Mouse (Mus musculus): ENCODE measurements around the gene Uqcc3. TPM values are rescaled to one million over a fixed set of nuclear protein-coding genes. Genes with fewer than 3 reads are reported as not detected.
"Not testable (repeated sequence)": the region's sequence is repeated elsewhere in the genome, so short reads cannot be mapped to it uniquely, and the experiment has no call there.

The Uqcc3 gene
- polyA plus RNA-seq, 1 experiment = 14.4 TPM

- no peak overlapping the region for H3K27ac ChIP-seq (ENCODE audit: insufficient read depth, low read length)
- peaks cover 35% of the 10 kb centered on the region for H3K36me3 ChIP-seq (ENCODE audit: control insufficient read depth, insufficient read depth, low read length, poor library complexity, severe bottlenecking)
- no peak overlapping the region for H3K9ac ChIP-seq (ENCODE audit: low read depth, poor library complexity, severe bottlenecking)
- H3K27me3 ChIP-seq (ENCODE audit: control insufficient read depth, insufficient read depth, low read length, poor library complexity, severe bottlenecking) = no peaks in the 10 kb centered on the region
- no peaks in the 10 kb centered on the region for H3K4me1 ChIP-seq (ENCODE audit: control insufficient read depth, insufficient read depth, low read length)
- H3K4me3 ChIP-seq (ENCODE audit: low read depth, low read length) = no peak overlapping the region
- H3K9me3 ChIP-seq (replicated peaks; ENCODE audit: control insufficient read depth, insufficient read depth, low read length, poor library complexity, severe bottlenecking) = no peaks in the 10 kb centered on the region
- TF ChIP-seq EP300 (IDR thresholded peaks at IDR 0.05; ENCODE audit: insufficient read depth, low read depth, low read length) = no peak
- no peak for TF ChIP-seq POLR2A (IDR thresholded peaks at IDR 0.05; ENCODE audit: insufficient read depth, low read length)
These were observed 5.7 kb downstream of the Uqcc3 start for GRCm38 (mm10) chr19:8875031-8875430.

- peak overlapping the region; percentile 91 for H3K9ac ChIP-seq (ENCODE audit: low read depth, poor library complexity, severe bottlenecking)
- H3K4me3 ChIP-seq (ENCODE audit: low read depth, low read length) = peak overlapping the region; percentile 89
- H3K9me3 ChIP-seq (replicated peaks; ENCODE audit: control insufficient read depth, insufficient read depth, low read length, poor library complexity, severe bottlenecking) = no peaks in the 10 kb centered on the region
- peak overlapping the region; percentile 32 for H3K27ac ChIP-seq (ENCODE audit: insufficient read depth, low read length)
- H3K27me3 ChIP-seq (ENCODE audit: control insufficient read depth, insufficient read depth, low read length, poor library complexity, severe bottlenecking) = no peaks in the 10 kb centered on the region
- peaks cover 33% of the 10 kb centered on the region for H3K36me3 ChIP-seq (ENCODE audit: control insufficient read depth, insufficient read depth, low read length, poor library complexity, severe bottlenecking)
- H3K4me1 ChIP-seq (ENCODE audit: control insufficient read depth, insufficient read depth, low read length) = no peaks in the 10 kb centered on the region
- TF ChIP-seq EP300 (IDR thresholded peaks at IDR 0.05; ENCODE audit: insufficient read depth, low read depth, low read length) = no peak
- TF ChIP-seq CTCF (IDR thresholded peaks at IDR 0.05; ENCODE audit: low read depth, low read length) = no peak
- no peak for TF ChIP-seq POLR2A (IDR thresholded peaks at IDR 0.05; ENCODE audit: insufficient read depth, low read length)
These were observed 8.4 kb downstream of the Uqcc3 start for GRCm38 (mm10) chr19:8872266-8872840.

- peak within 1 kb of the TSS; percentile 86 for H3K27ac ChIP-seq (ENCODE audit: insufficient read depth, low read length)
- no peaks in the 10 kb centered on the region for H3K4me1 ChIP-seq (ENCODE audit: control insufficient read depth, insufficient read depth, low read length)
- H3K36me3 ChIP-seq (ENCODE audit: control insufficient read depth, insufficient read depth, low read length, poor library complexity, severe bottlenecking) = peaks cover 30% of the 10 kb centered on the region
- H3K9ac ChIP-seq (ENCODE audit: low read depth, poor library complexity, severe bottlenecking) = peak within 1 kb of the TSS; percentile 91
- H3K9me3 ChIP-seq (replicated peaks; ENCODE audit: control insufficient read depth, insufficient read depth, low read length, poor library complexity, severe bottlenecking) = no peaks in the 10 kb centered on the region
- H3K4me3 ChIP-seq (ENCODE audit: low read depth, low read length) = peak within 1 kb of the TSS; percentile 89
- no peak for TF ChIP-seq POLR2A (IDR thresholded peaks at IDR 0.05; ENCODE audit: insufficient read depth, low read length)
- peak; percentile 73 for TF ChIP-seq EP300 (IDR thresholded peaks at IDR 0.05; ENCODE audit: insufficient read depth, low read depth, low read length)
- H3K27me3 ChIP-seq (ENCODE audit: control insufficient read depth, insufficient read depth, low read length, poor library complexity, severe bottlenecking) = no peaks in the 10 kb centered on the region
These were observed 9.2 kb downstream of the Uqcc3 start, which contains the start of gene Ubxn1 for GRCm38 (mm10) chr19:8871267-8872186. Gene Ubxn1, plus strand, starts transcription at chr19:8871496.

DNA sequence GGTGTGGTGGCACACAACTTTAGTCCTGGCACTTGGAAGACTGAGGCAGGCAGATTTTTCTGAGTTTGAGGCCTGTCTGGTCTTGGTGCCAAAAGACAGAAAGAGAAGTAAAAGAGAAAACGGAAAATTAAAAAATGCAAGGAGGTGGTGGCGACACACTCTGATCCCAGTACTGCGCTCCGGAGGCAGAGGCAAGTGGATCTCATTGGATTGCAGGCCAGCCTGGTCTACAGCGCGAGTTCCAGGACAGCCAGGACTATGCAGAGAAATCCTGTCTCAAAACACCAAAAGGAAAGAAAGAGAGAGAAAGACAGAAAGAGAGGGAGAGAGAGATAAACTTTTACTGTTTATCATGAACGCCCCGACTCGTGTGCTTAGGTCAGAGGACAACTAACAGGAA, 9.9 kb downstream of the Uqcc3 start:
- peak overlapping the region; percentile 78 for H3K9ac ChIP-seq (ENCODE audit: low read depth, poor library complexity, severe bottlenecking)
- no peaks in the 10 kb centered on the region for H3K9me3 ChIP-seq (replicated peaks; ENCODE audit: control insufficient read depth, insufficient read depth, low read length, poor library complexity, severe bottlenecking)
- H3K4me1 ChIP-seq (ENCODE audit: control insufficient read depth, insufficient read depth, low read length) = no peaks in the 10 kb centered on the region
- H3K4me3 ChIP-seq (ENCODE audit: low read depth, low read length) = peak overlapping the region; percentile 74
- TF ChIP-seq CTCF (IDR thresholded peaks at IDR 0.05; ENCODE audit: low read depth, low read length) = no peak
- no peak for TF ChIP-seq POLR2A (IDR thresholded peaks at IDR 0.05; ENCODE audit: insufficient read depth, low read length)
- no peak for TF ChIP-seq EP300 (IDR thresholded peaks at IDR 0.05; ENCODE audit: insufficient read depth, low read depth, low read length)
- H3K27me3 ChIP-seq (ENCODE audit: control insufficient read depth, insufficient read depth, low read length, poor library complexity, severe bottlenecking) = no peaks in the 10 kb centered on the region
- H3K36me3 ChIP-seq (ENCODE audit: control insufficient read depth, insufficient read depth, low read length, poor library complexity, severe bottlenecking) = peaks cover 27% of the 10 kb centered on the region
- H3K27ac ChIP-seq (ENCODE audit: insufficient read depth, low read length) = peak overlapping the region; percentile 86

- H3K4me1 ChIP-seq (ENCODE audit: control insufficient read depth, insufficient read depth, low read length); H3K27me3 ChIP-seq (ENCODE audit: control insufficient read depth, insufficient read depth, low read length, poor library complexity, severe bottlenecking); H3K4me3 ChIP-seq (ENCODE audit: low read depth, low read length); H3K27ac ChIP-seq (ENCODE audit: insufficient read depth, low read length); H3K9me3 ChIP-seq (replicated peaks; ENCODE audit: control insufficient read depth, insufficient read depth, low read length, poor library complexity, severe bottlenecking): not testable (repeated sequence)
- H3K9ac ChIP-seq (ENCODE audit: low read depth, poor library complexity, severe bottlenecking) = peak overlapping the region; percentile 78
- peaks cover 25% of the 10 kb centered on the region for H3K36me3 ChIP-seq (ENCODE audit: control insufficient read depth, insufficient read depth, low read length, poor library complexity, severe bottlenecking)
These were observed 10.3 kb downstream of the Uqcc3 start for GRCm38 (mm10) chr19:8870381-8870780.

- TF ChIP-seq CTCF (IDR thresholded peaks at IDR 0.05; ENCODE audit: low read depth, low read length) = no peak
- TF ChIP-seq POLR2A (IDR thresholded peaks at IDR 0.05; ENCODE audit: insufficient read depth, low read length) = no peak
- no peak for TF ChIP-seq EP300 (IDR thresholded peaks at IDR 0.05; ENCODE audit: insufficient read depth, low read depth, low read length)
- Histone ChIP-seq H3K27me3 (ENCODE audit: control insufficient read depth, insufficient read depth, low read length, poor library complexity, severe bottlenecking) (no peaks in the 10 kb centered on the region), H3K9ac (ENCODE audit: low read depth, poor library complexity, severe bottlenecking) (no peak overlapping the region), H3K27ac (ENCODE audit: insufficient read depth, low read length) (no peak overlapping the region), H3K4me1 (ENCODE audit: control insufficient read depth, insufficient read depth, low read length) (no peaks in the 10 kb centered on the region), H3K4me3 (ENCODE audit: low read depth, low read length) (no peak overlapping the region), H3K36me3 (ENCODE audit: control insufficient read depth, insufficient read depth, low read length, poor library complexity, severe bottlenecking) (no peaks in the 10 kb centered on the region), H3K9me3 (replicated peaks; ENCODE audit: control insufficient read depth, insufficient read depth, low read length, poor library complexity, severe bottlenecking) (no peaks in the 10 kb centered on the region)
These were observed 16.5 kb downstream of the Uqcc3 start for GRCm38 (mm10) chr19:8864265-8864664.

All from ES-Bruce4 (cell line).